8 mouse cellular contexts compared by ENCODE assay signal in genomic region chr11:115536038-115536681, GRCm38 (mm10). TPM values are rescaled to one million over a fixed set of nuclear protein-coding genes. Genes with fewer than 3 reads are reported as not detected.
DNase-seq lines count a peak whose midpoint lies in the region; ATAC-seq and TF ChIP-seq lines count a peak whose summit lies in the region.

Sumo2 (minus strand) TSS chr11:115536276.

- TF ChIP-seq POLR2A in CH12.LX (IDR thresholded peaks at IDR 0.05; ENCODE audit: low read depth, low read length): peak; percentile 75

- 1% methylated on average over 56 of the region's 70 CpGs for WGBS in forebrain, embryonic 11.5 days
- WGBS in heart, embryonic 16.5 days: 2% methylated on average over 53 of the region's 70 CpGs
- WGBS in liver, embryonic 15.5 days (ENCODE audit: insufficient replicate concordance): under 1% methylated on average over 63 of the region's 70 CpGs
- whole genome bisulfite sequencing in neural tube, embryonic 12.5 days: 1% methylated on average over 63 of the region's 70 CpGs

- peak within 1 kb of the TSS; percentile 97 for H3K4me2 ChIP-seq in CH12.LX (ENCODE audit: insufficient read depth, low read depth, poor library complexity, severe bottlenecking)
- H3K4me2 ChIP-seq in forebrain, embryonic 11.5 days (ENCODE audit: low read depth, low read length, severe bottlenecking): peak within 1 kb of the TSS; percentile 79
- peak within 1 kb of the TSS; percentile 76 for H3K4me2 ChIP-seq in heart, embryonic 16.5 days (ENCODE audit: low read depth, low read length)
- H3K4me2 ChIP-seq in liver, embryonic 15.5 days: peak within 1 kb of the TSS; percentile 79
- H3K4me2 ChIP-seq in neural tube, embryonic 12.5 days (replicated peaks): peak within 1 kb of the TSS; percentile 70

- in situ Hi-C loops in CH12.LX (cut with MboI; ENCODE audit: low pct_ligation_motif_present, low pct_unique_long_range_greater_than_20kb, low sequenced_read_pairs): no loop called here

- peak; percentile 96 for DNase-seq in CH12.LX (ENCODE audit: extremely low read depth)
- peak; percentile 94 for DNase-seq in c-Kit-positive CD71-positive TER-119-negative erythroid progenitor cells, embryonic 14.5 days (ENCODE audit: low read depth)
- DNase-seq in forebrain, embryonic 11.5 days (ENCODE audit: low spot score): peak; percentile 100
- DNase-seq in kidney, postnatal 36 days: peak; percentile 98 to 99
- peak; percentile 82 for DNase-seq in telencephalon, adult 2 months (ENCODE audit: low read depth, low spot score)

- H3K4me3 ChIP-seq in CH12.LX (replicated peaks in 1 of 3; ENCODE audit: low read depth in 2 of 3, low read length in 2 of 3, poor library complexity in 1 of 3): peak within 1 kb of the TSS; percentile 82 to 96 (median 84)
- peak within 1 kb of the TSS; percentile 96 for H3K4me3 ChIP-seq in forebrain, embryonic 11.5 days (ENCODE audit: low read depth, low read length)
- peak within 1 kb of the TSS; percentile 92 for H3K4me3 ChIP-seq in heart, embryonic 16.5 days (ENCODE audit: low read length)
- peak within 1 kb of the TSS; percentile 100 for H3K4me3 ChIP-seq in liver, embryonic 15.5 days (replicated peaks)
- H3K4me3 ChIP-seq in neural tube, embryonic 12.5 days: peak within 1 kb of the TSS; percentile 96

- peak within 1 kb of the TSS; percentile 97 for H3K9ac ChIP-seq in CH12.LX (ENCODE audit: insufficient read depth, low read depth)
- H3K9ac ChIP-seq in forebrain, embryonic 11.5 days (ENCODE audit: low read length): peak within 1 kb of the TSS; percentile 99
- H3K9ac ChIP-seq in heart, embryonic 16.5 days (ENCODE audit: low read length): peak within 1 kb of the TSS; percentile 98
- H3K9ac ChIP-seq in liver, embryonic 15.5 days: peak within 1 kb of the TSS; percentile 99
- peak within 1 kb of the TSS; percentile 92 for H3K9ac ChIP-seq in neural tube, embryonic 12.5 days

- H3K27ac ChIP-seq in CH12.LX (ENCODE audit: insufficient read depth, low read depth): peak within 1 kb of the TSS; percentile 94
- H3K27ac ChIP-seq in forebrain, embryonic 11.5 days (ENCODE audit: low read depth, low read length): peak within 1 kb of the TSS; percentile 99
- peak within 1 kb of the TSS; percentile 100 for H3K27ac ChIP-seq in heart, embryonic 16.5 days (ENCODE audit: low read length)
- peak within 1 kb of the TSS; percentile 100 for H3K27ac ChIP-seq in liver, embryonic 15.5 days (replicated peaks)
- peak within 1 kb of the TSS; percentile 99 for H3K27ac ChIP-seq in neural tube, embryonic 12.5 days

- peaks cover 46% of the 10 kb centered on the region for H3K79me2 ChIP-seq in CH12.LX (replicated peaks; ENCODE audit: control insufficient read depth, extremely low read depth, insufficient read depth, poor library complexity, severe bottlenecking)

- H3K4me1 ChIP-seq in CH12.LX (ENCODE audit: control insufficient read depth in 1 of 2, insufficient read depth in 2 of 2): peaks cover 9 to 46% of the 10 kb centered on the region in 2 experiments; a peak in 3 of 4 replicates
- H3K4me1 ChIP-seq in forebrain, embryonic 11.5 days (replicated peaks; ENCODE audit: control insufficient read depth, insufficient read depth, low read length): no peaks in the 10 kb centered on the region
- peaks cover 9% of the 10 kb centered on the region for H3K4me1 ChIP-seq in heart, embryonic 16.5 days (ENCODE audit: control insufficient read depth, insufficient read depth, low read length)
- peaks cover 43% of the 10 kb centered on the region for H3K4me1 ChIP-seq in liver, embryonic 15.5 days (replicated peaks)
- peaks cover 9% of the 10 kb centered on the region; the same call in 1 of the 2 replicates for H3K4me1 ChIP-seq in neural tube, embryonic 12.5 days

- TF ChIP-seq EP300 in CH12.LX (IDR thresholded peaks at IDR 0.05; ENCODE audit: low read length): no peak

- no peak for TF ChIP-seq CTCF in CH12.LX (conservative IDR thresholded peaks at IDR 0.05 in 1 of 2, IDR thresholded peaks at IDR 0.05 in 1 of 2; ENCODE audit: low read depth in 2 of 2, low read length in 2 of 2)

- no peaks in the 10 kb centered on the region for H3K27me3 ChIP-seq in CH12.LX (replicated peaks)
- no peaks in the 10 kb centered on the region for H3K27me3 ChIP-seq in forebrain, embryonic 11.5 days (ENCODE audit: control insufficient read depth, insufficient read depth, low read length)
- H3K27me3 ChIP-seq in heart, embryonic 16.5 days (ENCODE audit: control insufficient read depth, insufficient read depth, low read length): no peaks in the 10 kb centered on the region
- H3K27me3 ChIP-seq in liver, embryonic 15.5 days: no peaks in the 10 kb centered on the region
- no peaks in the 10 kb centered on the region for H3K27me3 ChIP-seq in neural tube, embryonic 12.5 days (replicated peaks)

- dilution Hi-C loops in CH12.LX (cut with MboI; ENCODE audit: extremely low pct_ligation_motif_present, extremely low pct_unique_long_range_greater_than_20kb, low sequenced_read_pairs): no loop called here

- H3K9me3 ChIP-seq in CH12.LX (replicated peaks; ENCODE audit: low read length): no peaks in the 10 kb centered on the region
- H3K9me3 ChIP-seq in forebrain, embryonic 11.5 days (ENCODE audit: control insufficient read depth, low read length): no peaks in the 10 kb centered on the region
- H3K9me3 ChIP-seq in heart, embryonic 16.5 days (replicated peaks; ENCODE audit: control insufficient read depth, low read length): no peaks in the 10 kb centered on the region
- H3K9me3 ChIP-seq in liver, embryonic 15.5 days (replicated peaks): no peaks in the 10 kb centered on the region
- H3K9me3 ChIP-seq in neural tube, embryonic 12.5 days: no peaks in the 10 kb centered on the region

- H3K36me3 ChIP-seq in CH12.LX (replicated peaks in 1 of 2; ENCODE audit: control insufficient read depth in 1 of 2, insufficient read depth in 1 of 2, low read length in 1 of 2): peaks cover 21 to 32% of the 10 kb centered on the region in 2 experiments
- peaks cover 12% of the 10 kb centered on the region; the same call in 1 of the 2 replicates for H3K36me3 ChIP-seq in forebrain, embryonic 11.5 days (ENCODE audit: control insufficient read depth, insufficient read depth, low read length)
- H3K36me3 ChIP-seq in heart, embryonic 16.5 days (ENCODE audit: control insufficient read depth, insufficient read depth): peaks cover 21% of the 10 kb centered on the region
- peaks cover 32% of the 10 kb centered on the region for H3K36me3 ChIP-seq in liver, embryonic 15.5 days (replicated peaks)
- peaks cover 24% of the 10 kb centered on the region for H3K36me3 ChIP-seq in neural tube, embryonic 12.5 days

- ATAC-seq in forebrain, embryonic 11.5 days (replicated peaks; ENCODE audit: low FRiP score): peak; percentile 88
- ATAC-seq in heart, embryonic 16.5 days (replicated peaks; ENCODE audit: extremely low read depth, insufficient read depth, low FRiP score): peak; percentile 90
- ATAC-seq in liver, embryonic 15.5 days (ENCODE audit: insufficient read depth): peak; percentile 90
- peak; percentile 84 for ATAC-seq in neural tube, embryonic 12.5 days (ENCODE audit: low FRiP score, low read depth)

- TF ChIP-seq RAD21 in CH12.LX (IDR thresholded peaks at IDR 0.05; ENCODE audit: low read depth, low read length): no peak

TF ChIP-seq in CH12.LX, 34 proteins besides CTCF, POLR2A, EP300 and RAD21 (continues in another document):
- TF ChIP-seq RCOR1 (conservative IDR thresholded peaks at IDR 0.05; ENCODE audit: low read depth, low read length) (no peak), TBP (conservative IDR thresholded peaks at IDR 0.05; ENCODE audit: low read depth, low read length) (peak; percentile 76), ZNF384 (IDR thresholded peaks at IDR 0.05; ENCODE audit: low read depth, low read length) (no peak), MEF2A (IDR thresholded peaks at IDR 0.05; ENCODE audit: borderline replicate concordance, low read depth, low read length) (no peak), MAX (IDR thresholded peaks at IDR 0.05; ENCODE audit: low read length) (peak; percentile 85), JUND (conservative IDR thresholded peaks at IDR 0.05; ENCODE audit: low read depth, low read length) (no peak), NELFE (IDR thresholded peaks at IDR 0.05; ENCODE audit: low read depth, low read length) (peak; percentile 72), ZKSCAN1 (IDR thresholded peaks at IDR 0.05; ENCODE audit: borderline replicate concordance, low read depth, low read length) (no peak), SMC3 (IDR thresholded peaks at IDR 0.05; ENCODE audit: low read depth, low read length) (no peak), MXI1 (IDR thresholded peaks at IDR 0.05; ENCODE audit: low read depth, low read length) (no peak), NRF1 (IDR thresholded peaks at IDR 0.05; ENCODE audit: low read depth, low read length) (peak; percentile 55; the same call in 1 of the 2 replicates), ZMIZ1 (IDR thresholded peaks at IDR 0.05; ENCODE audit: low read depth, low read length) (no peak; the same call in 1 of the 2 replicates), POLR2AphosphoS2 (IDR thresholded peaks at IDR 0.05; ENCODE audit: low read depth, low read length) (no peak), BHLHE40 (IDR thresholded peaks at IDR 0.05; ENCODE audit: low read depth, low read length) (no peak), MAFK (IDR thresholded peaks at IDR 0.05; ENCODE audit: insufficient replicate concordance, low read length) (no peak), HCFC1 (IDR thresholded peaks at IDR 0.05; ENCODE audit: low read depth, low read length) (peak; percentile 54), SIN3A (IDR thresholded peaks at IDR 0.05; ENCODE audit: low read length) (no peak; the same call in 1 of the 2 replicates), ELF1 (IDR thresholded peaks at IDR 0.05; ENCODE audit: low read depth, low read length) (peak; percentile 37; the same call in 1 of the 2 replicates), USF2 (conservative IDR thresholded peaks at IDR 0.05; ENCODE audit: low read depth, low read length) (no peak), ETS1 (conservative IDR thresholded peaks at IDR 0.05; ENCODE audit: low read depth, low read length) (no peak), PAX5 (IDR thresholded peaks at IDR 0.05; ENCODE audit: low read length) (no peak), GABPA (IDR thresholded peaks at IDR 0.05; ENCODE audit: insufficient replicate concordance, low read depth, low read length) (peak; percentile 46; the same call in 1 of the 2 replicates), ZC3H11A (IDR thresholded peaks at IDR 0.05; ENCODE audit: low read depth, low read length) (no peak), USF1 (IDR thresholded peaks at IDR 0.05; ENCODE audit: low read depth, low read length) (no peak)

RNA-seq across cellular contexts. Expression of gene Sumo2, which starts in this region (rescaled TPM):
- total RNA-seq in CH12.LX (2012; rRNA removed) (480 and 623 TPM in 2 replicates), CH12.LX (2014; rRNA removed) (1,752 and 1,801 TPM in 2 replicates)
- 960 and 1,020 TPM in 2 replicates for polyA plus RNA-seq in CH12.LX (2012; ENCODE audit: insufficient read length, low read depth)
- polyA plus RNA-seq in forebrain, embryonic 11.5 days (2014; fragmentation: Nextera tagmentation; extraction: Ambion mirVana): 1,384 and 1,509 TPM in 2 replicates
- 556 and 599 TPM in 2 replicates for polyA plus RNA-seq in heart, embryonic 16.5 days (2015; fragmentation: Nextera tagmentation; extraction: Ambion mirVana)
- 301 and 355 TPM in 2 replicates for polyA plus RNA-seq in liver, embryonic 15.5 days (2015; fragmentation: Nextera tagmentation; extraction: Ambion mirVana)
- 1,184 and 1,219 TPM in 2 replicates for polyA plus RNA-seq in neural tube, embryonic 12.5 days (2016; fragmentation: Nextera tagmentation; extraction: Ambion mirVana)

Comparison
In these comparisons a context has a peak if more than half of its experiments do, and no peak if none do; other contexts are left out.
1. Peak in every context shown above with its lines: DNase-seq, ATAC-seq, H3K4me3 ChIP-seq and H3K27ac ChIP-seq.